Mouse (Mus musculus): ENCODE data around the gene Cdr2. TPM values are rescaled to one million over a fixed set of nuclear protein-coding genes. Genes with fewer than 3 reads are reported as not detected.

The Cdr2 gene
- total RNA-seq (2023): 3.1 to 5.8 TPM (median 3.8 TPM) in 4 replicates

GRCm38 (mm10) chr7:120982200-120982841, at the start of gene Cdr2, which contains the start of gene Mfsd13b:
TSS of gene Cdr2 (minus strand) at chr7:120982312.
TSS of gene Mfsd13b (plus strand) at chr7:120982509.

GRCm38 (mm10) chr7:120917592-120918461, 64.3 kb downstream of the Cdr2 start, which contains the start of gene Polr3e:
TSS of gene Polr3e (plus strand) at chr7:120917744.

Other genes starting within 250 kb of the Cdr2 start
- not detected in 4 replicates for gene Vwa3a, start 243.0 kb downstream of the Cdr2 start, total RNA-seq (2023)
- not detected in 4 replicates for gene Gm5737, start 169.9 kb downstream of the Cdr2 start, total RNA-seq (2023)
- gene Eef2k, start 139.5 kb downstream of the Cdr2 start, total RNA-seq (2023): 26.5 to 37.5 TPM (median 31.7 TPM) in 4 replicates
- gene Polr3e, start 64.6 kb downstream of the Cdr2 start, total RNA-seq (2023): 29.8 to 38.1 TPM (median 31.0 TPM) in 4 replicates
- not detected in 4 replicates for gene Mfsd13b, start 197 bp upstream of the Cdr2 start, total RNA-seq (2023)
- 13.1 to 24.1 TPM (median 18.7 TPM) in 4 replicates for gene Mettl9, start 52.1 kb upstream of the Cdr2 start, total RNA-seq (2023)
- gene Igsf6, start 92.3 kb upstream of the Cdr2 start, total RNA-seq (2023): 0.69 to 1.5 TPM (median 1.1 TPM) in 4 replicates
- gene Otoa, start 99.3 kb upstream of the Cdr2 start, total RNA-seq (2023): 1.5 to 2.7 TPM (median 1.9 TPM) in 4 replicates